Mouse (Mus musculus) heart, adult 2 months (tissue): ENCODE data around the gene Kcnn3.

Experiments
- CTCF ChIP-seq: fragments of 200-600 bp; IDR thresholded peaks from 2 replicates; pipeline ENCODE4 v1.8.1; 2022; ENCODE audit warnings: antibody characterized with exemption, mild to moderate bottlenecking, moderate library complexity
- EP300 ChIP-seq: fragments of 200-500 bp; IDR thresholded peaks from 2 replicates; pipeline ENCODE4 v1.6.1; 2011; ENCODE audit warnings: low read depth, low read length, control low read depth; ENCODE audit not compliant: insufficient read depth
- POLR2A ChIP-seq: fragments of 200-500 bp; IDR thresholded peaks from 2 replicates; pipeline ENCODE4 v1.6.1; 2011; ENCODE audit warnings: mild to moderate bottlenecking, low read depth, low read length, control low read depth; ENCODE audit not compliant: insufficient read depth

DNA sequence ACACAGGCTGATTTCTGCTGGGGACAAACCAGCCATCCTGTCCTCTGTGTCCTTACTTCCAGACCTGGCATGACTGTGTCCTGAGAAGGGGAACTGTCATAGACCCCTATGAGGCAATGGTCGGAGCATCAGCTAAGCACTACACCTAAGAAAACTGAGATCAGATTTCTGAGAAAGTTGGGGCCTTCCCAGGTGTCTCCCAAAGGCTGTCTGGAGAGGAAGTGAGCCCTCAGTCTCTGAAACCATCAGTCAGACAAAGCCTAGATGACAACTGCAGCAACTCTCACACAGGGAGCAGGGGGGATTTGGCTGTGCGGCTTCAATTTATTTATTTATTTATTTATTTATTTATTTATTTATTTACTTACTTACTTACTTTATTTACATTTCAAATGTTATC is 34.6 kb downstream of the Kcnn3 start:
- TF ChIP-seq CTCF: no peak
- TF ChIP-seq EP300: no peak
- TF ChIP-seq POLR2A: no peak
